In genomic region chr4:115450577-115451137, GRCm38 (mm10) we compare ENCODE assay signal across 29 mouse cellular contexts. TPM values are rescaled to one million over a fixed set of nuclear protein-coding genes. Genes with fewer than 3 reads are reported as not detected.
"Had no signal": no experiment of that assay in that cellular context is flagged by ENCODE, and none has a peak within 500 bp of the region (broad histone marks: within the 10 kb centered on the region; RNA-seq: fewer than 3 reads in every experiment).

No protein-coding gene starts in this region.

- H3K9ac ChIP-seq: forebrain, embryonic 15.5 days; heart, embryonic 12.5 days; hindbrain, embryonic 12.5 days; hindbrain, embryonic 14.5 days; intestine, embryonic 15.5 days; limb, embryonic 12.5 days; liver, embryonic 13.5 days; liver, embryonic 15.5 days; liver, postnatal 0 days had no signal

- DNase-seq: gastrocnemius, adult 2 months; gastrocnemius, postnatal 10 days; gastrocnemius, postnatal 25 days; heart, adult 18-20 months; heart, postnatal 10 days; heart, postnatal 4 days; liver; liver, embryonic 13.5 days; liver, postnatal 0 days had no signal

- H3K36me3 ChIP-seq: forebrain, embryonic 15.5 days; heart, embryonic 10.5 days; heart, embryonic 12.5 days; hindbrain, embryonic 10.5 days; hindbrain, embryonic 12.5 days; intestine, embryonic 15.5 days; limb, embryonic 10.5 days; limb, embryonic 12.5 days; liver, embryonic 13.5 days; liver, embryonic 15.5 days had no signal

- H3K27me3 ChIP-seq: forebrain, embryonic 15.5 days; heart, embryonic 12.5 days; hindbrain, embryonic 12.5 days; intestine, embryonic 15.5 days; limb, embryonic 12.5 days; liver, embryonic 13.5 days; liver, embryonic 15.5 days had no signal

- H3K9me3 ChIP-seq: forebrain, embryonic 15.5 days; heart, embryonic 10.5 days; heart, embryonic 12.5 days; hindbrain, embryonic 10.5 days; hindbrain, embryonic 12.5 days; intestine, embryonic 15.5 days; limb, embryonic 10.5 days; limb, embryonic 12.5 days; liver, embryonic 13.5 days; liver, embryonic 15.5 days had no signal

- H3K4me3 ChIP-seq: forebrain, embryonic 15.5 days; gastrocnemius, adult 2 months; heart, embryonic 10.5 days; heart, embryonic 12.5 days; hindbrain, embryonic 10.5 days; hindbrain, embryonic 12.5 days; intestine, embryonic 15.5 days; layer of hippocampus, adult 2 months; left cerebral cortex, adult 2 months; limb, embryonic 10.5 days; limb, embryonic 12.5 days; liver, embryonic 13.5 days; liver, embryonic 15.5 days had no signal

- H3K4me1 ChIP-seq: forebrain, embryonic 15.5 days; heart, embryonic 10.5 days; heart, embryonic 12.5 days; hindbrain, embryonic 10.5 days; hindbrain, embryonic 12.5 days; intestine, embryonic 15.5 days; limb, embryonic 10.5 days; limb, embryonic 12.5 days; liver, embryonic 13.5 days; liver, embryonic 15.5 days had no signal

- ATAC-seq: forebrain, embryonic 15.5 days; hindbrain, embryonic 16.5 days; inflammation-experienced regulatory T-cells, adult 6 months; intestine, embryonic 15.5 days; intestine, postnatal 0 days; liver, postnatal 0 days had no signal

- H3K4me2 ChIP-seq: forebrain, embryonic 15.5 days; heart, embryonic 12.5 days; hindbrain, embryonic 12.5 days; hindbrain, embryonic 14.5 days; intestine, embryonic 15.5 days; limb, embryonic 12.5 days; liver, embryonic 11.5 days; liver, embryonic 13.5 days; liver, embryonic 15.5 days had no signal

- H3K27ac ChIP-seq: forebrain, embryonic 15.5 days; gastrocnemius, adult 2 months; heart, embryonic 10.5 days; hindbrain, embryonic 10.5 days; hindbrain, embryonic 12.5 days; hindbrain, embryonic 14.5 days; intestine, embryonic 15.5 days; layer of hippocampus, adult 2 months; left cerebral cortex, adult 2 months; limb, embryonic 10.5 days; limb, embryonic 12.5 days; liver, embryonic 13.5 days; liver, embryonic 15.5 days had no signal

RNA-seq across cellular contexts. Expression of gene Cyp4a30b, which starts 1.7 kb away (rescaled TPM):
- polyA plus RNA-seq: forebrain, embryonic 15.5 days; frontal cortex, adult 2 months; heart, embryonic 10.5 days; heart, embryonic 12.5 days; heart, embryonic 14.5 days; heart, embryonic 16.5 days; hindbrain, embryonic 10.5 days; hindbrain, embryonic 12.5 days; hindbrain, embryonic 14.5 days; hindbrain, embryonic 16.5 days; inflammation-experienced regulatory T-cells, adult 6 months; intestine, embryonic 15.5 days; intestine, postnatal 0 days; limb, embryonic 10.5 days; limb, embryonic 12.5 days; limb, embryonic 14.5 days; liver, embryonic 11.5 days; liver, embryonic 13.5 days; liver, embryonic 15.5 days; liver, postnatal 0 days had no signal

RNA-seq across cellular contexts. Expression of gene Cyp4a12b, which starts 39.2 kb away (rescaled TPM):
- polyA plus RNA-seq: forebrain, embryonic 15.5 days; heart, embryonic 10.5 days; heart, embryonic 12.5 days; heart, embryonic 14.5 days; heart, embryonic 16.5 days; hindbrain, embryonic 10.5 days; hindbrain, embryonic 12.5 days; hindbrain, embryonic 14.5 days; hindbrain, embryonic 16.5 days; inflammation-experienced regulatory T-cells, adult 6 months; intestine, embryonic 15.5 days; limb, embryonic 10.5 days; limb, embryonic 12.5 days; limb, embryonic 14.5 days; liver, embryonic 11.5 days; liver, embryonic 13.5 days; liver, embryonic 15.5 days had no signal

RNA-seq across cellular contexts. Expression of gene Cyp4a14, which starts 45.3 kb away (rescaled TPM):
- polyA plus RNA-seq: forebrain, embryonic 15.5 days; frontal cortex, adult 2 months; heart, embryonic 10.5 days; heart, embryonic 12.5 days; heart, embryonic 14.5 days; heart, embryonic 16.5 days; hindbrain, embryonic 10.5 days; hindbrain, embryonic 12.5 days; hindbrain, embryonic 14.5 days; hindbrain, embryonic 16.5 days; inflammation-experienced regulatory T-cells, adult 6 months; intestine, embryonic 15.5 days; limb, embryonic 10.5 days; limb, embryonic 12.5 days; limb, embryonic 14.5 days; liver, embryonic 11.5 days; liver, embryonic 13.5 days; liver, embryonic 15.5 days had no signal
